Mouse (Mus musculus): ENCODE results near the gene Fryl. TPM values are rescaled to one million over a fixed set of nuclear protein-coding genes. Genes with fewer than 3 reads are reported as not detected.
"Not testable (repeated sequence)": the region's sequence is repeated elsewhere in the genome, so short reads cannot be mapped to it uniquely, and the experiment has no call there.

Gene Fryl
- total RNA-seq, 1 experiment from 2014 or later = 43.0 TPM

- DNase-seq = no peak
These were observed 248.8 kb downstream of the Fryl start for GRCm38 (mm10) chr5:73007582-73007959.

- DNase-seq = peak; percentile 45
These were observed 249.4 kb downstream of the Fryl start, which contains the start of gene Slc10a4 for GRCm38 (mm10) chr5:73006784-73007581. Slc10a4 (plus strand) TSS chr5:73006883.

GRCm38 (mm10) chr5:73004046-73004445 lies 252.4 kb downstream of the Fryl start:
- DNase-seq = no peak

GRCm38 (mm10) chr5:72998546-72998945 lies 257.9 kb downstream of the Fryl start:
- not testable (repeated sequence) for DNase-seq

GRCm38 (mm10) chr5:72995379-72995778 lies 261.0 kb downstream of the Fryl start:
- DNase-seq = peak; percentile 16

GRCm38 (mm10) chr5:72994928-72995327 lies 261.5 kb downstream of the Fryl start:
- DNase-seq = no peak

- no peak for DNase-seq
These were observed 262.0 kb downstream of the Fryl start for GRCm38 (mm10) chr5:72994424-72994823.

GRCm38 (mm10) chr5:72992474-72992873 lies 263.9 kb downstream of the Fryl start:
- DNase-seq = no peak

GRCm38 (mm10) chr5:72989756-72990155 lies 266.7 kb downstream of the Fryl start:
- no peak for DNase-seq

GRCm38 (mm10) chr5:72987786-72988185 lies 268.6 kb downstream of the Fryl start:
- no peak for DNase-seq

GRCm38 (mm10) chr5:72984091-72984490 lies 272.3 kb downstream of the Fryl start:
- peak; percentile 23 for DNase-seq

GRCm38 (mm10) chr5:72976539-72976938 lies 279.9 kb downstream of the Fryl start:
- DNase-seq = no peak

GRCm38 (mm10) chr5:72975996-72976395 lies 280.4 kb downstream of the Fryl start:
- no peak for DNase-seq

GRCm38 (mm10) chr5:72974602-72975001 lies 281.8 kb downstream of the Fryl start, which contains the start of gene Gm10135:
Gm10135 (minus strand) TSS chr5:72974702.
- no peak for DNase-seq

- DNase-seq = no peak
These were observed 283.5 kb downstream of the Fryl start for GRCm38 (mm10) chr5:72972934-72973333.

GRCm38 (mm10) chr5:72972435-72972834 lies 284.0 kb downstream of the Fryl start:
- no peak for DNase-seq

Other genes with a start within 250 kb of the Fryl start
- 9.8 and 13.0 TPM in 2 replicates for gene Slc10a4, start 249.7 kb downstream of the Fryl start, total RNA-seq (2021)
- gene Ociad1, start 36.2 kb upstream of the Fryl start, total RNA-seq (2021) = 226 and 236 TPM in 2 replicates
- 12.6 and 20.6 TPM in 2 replicates for gene Ociad2, start 84.4 kb upstream of the Fryl start, total RNA-seq (2021)
- gene Cwh43, start 149.5 kb upstream of the Fryl start, total RNA-seq (2021) = not detected in 2 replicates
- 33.7 and 35.4 TPM in 2 replicates for gene Dcun1d4, start 224.4 kb upstream of the Fryl start, total RNA-seq (2021)